Mouse (Mus musculus) brain, adult 10 weeks (tissue): ENCODE measurements around the gene Ddr2. TPM values are rescaled to one million over a fixed set of nuclear protein-coding genes. Genes with fewer than 3 reads are reported as not detected.

Source experiments
- polyA plus RNA-seq: library from polyadenylated mRNA; stranded (reverse); fragments of 350-450 nt; fragmentation: Illumina TruSeq; extraction: RNeasy Lipid Tissue Mini Kit (QIAGEN cat#74804); gene quantifications from one replicate; pipeline ENCODE4 v1.2.3, GENCODE M21; 2015; ENCODE audit warnings: low read depth, low replicate concordance

Gene Ddr2
- polyA plus RNA-seq = 3.4 TPM

GRCm38 (mm10) chr1:170110516-170111332 is at the start of gene Ddr2:
TSS of gene Ddr2 (minus strand) at chr1:170110762.

GRCm38 (mm10) chr1:169968792-169969515 is 141.6 kb downstream of the Ddr2 start, which contains the start of gene Hsd17b7:
TSS of gene Hsd17b7 (minus strand) at chr1:169969241.

DNA sequence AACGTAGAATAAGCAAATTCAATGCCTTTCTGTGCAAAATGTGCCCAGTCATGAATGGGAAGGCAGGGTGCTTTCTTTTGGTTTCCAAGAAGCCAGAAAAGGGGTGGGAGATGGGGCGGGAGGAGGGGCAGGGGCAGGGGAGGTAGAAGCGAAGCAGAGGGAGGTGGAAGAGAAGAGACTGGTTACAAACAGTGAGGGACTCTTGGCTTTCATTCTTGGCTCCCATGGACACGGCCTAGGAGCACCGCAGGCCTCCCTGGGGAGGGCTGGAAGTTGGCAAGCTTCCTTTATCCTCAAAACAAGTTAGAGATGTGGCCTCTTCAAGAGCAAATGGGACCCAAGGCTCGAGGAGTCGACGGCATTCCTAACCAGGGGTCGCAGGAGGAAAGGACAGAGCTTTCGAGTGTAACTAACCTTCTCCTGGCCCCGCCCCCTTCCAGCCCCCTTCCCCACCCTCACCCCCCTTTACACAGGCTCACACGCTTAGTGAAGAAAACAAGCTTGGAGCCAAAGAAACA is 182.0 kb downstream of the Ddr2 start, which contains the start of gene Ccdc190:
Gene Ccdc190, plus strand, starts transcription at position 195 of the 518 bp plus-strand sequence.

Other genes with a start within 250 kb of the Ddr2 start
- 29.2 TPM for gene Ccdc190, start 182.1 kb downstream of the Ddr2 start, polyA plus RNA-seq
- gene Hsd17b7, start 141.5 kb downstream of the Ddr2 start, polyA plus RNA-seq = 14.4 TPM
- gene Uap1, start 64.2 kb upstream of the Ddr2 start, polyA plus RNA-seq = 56.7 TPM
- gene Uhmk1, start 104.6 kb upstream of the Ddr2 start, polyA plus RNA-seq = 92.2 TPM
- not detected for gene Sh2d1b2, start 122.0 kb upstream of the Ddr2 start, polyA plus RNA-seq
- not detected for gene Sh2d1b1, start 166.6 kb upstream of the Ddr2 start, polyA plus RNA-seq
- 2.1 TPM for gene Gm7694, start 195.6 kb upstream of the Ddr2 start, polyA plus RNA-seq
- not detected for gene Spata46, start 198.0 kb upstream of the Ddr2 start, polyA plus RNA-seq